Mouse (Mus musculus): ENCODE data around the gene Cd180.
A peak's percentile ranks its signal among the peaks of the same experiment; 100 is the strongest.
"Not testable (repeated sequence)": the region's sequence is repeated elsewhere in the genome, so short reads cannot be mapped to it uniquely, and the experiment has no call there.

Cd180 gene

DNA sequence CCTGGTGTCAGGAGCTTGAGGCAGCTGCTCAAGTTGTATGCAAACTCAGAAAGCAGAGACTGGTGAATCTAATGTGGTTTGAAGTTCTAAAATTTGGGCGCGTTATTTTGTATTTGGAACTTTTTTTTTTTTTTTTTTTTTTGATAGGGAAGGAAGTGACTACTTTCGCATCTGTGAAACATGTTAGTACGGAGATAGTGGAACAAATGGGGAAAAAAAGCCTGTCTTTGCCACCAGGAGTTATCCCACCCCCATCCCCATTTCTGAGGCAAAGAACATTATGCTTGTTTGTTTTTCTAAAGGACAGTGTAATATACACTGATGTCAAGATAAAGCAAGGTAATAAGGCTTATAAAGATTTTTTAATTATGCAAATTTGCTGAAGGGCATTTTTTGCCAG is 15.8 kb upstream of the Cd180 start:
- not testable (repeated sequence) for DNase-seq (ENCODE audit: low spot score in 2 of 2)

DNA sequence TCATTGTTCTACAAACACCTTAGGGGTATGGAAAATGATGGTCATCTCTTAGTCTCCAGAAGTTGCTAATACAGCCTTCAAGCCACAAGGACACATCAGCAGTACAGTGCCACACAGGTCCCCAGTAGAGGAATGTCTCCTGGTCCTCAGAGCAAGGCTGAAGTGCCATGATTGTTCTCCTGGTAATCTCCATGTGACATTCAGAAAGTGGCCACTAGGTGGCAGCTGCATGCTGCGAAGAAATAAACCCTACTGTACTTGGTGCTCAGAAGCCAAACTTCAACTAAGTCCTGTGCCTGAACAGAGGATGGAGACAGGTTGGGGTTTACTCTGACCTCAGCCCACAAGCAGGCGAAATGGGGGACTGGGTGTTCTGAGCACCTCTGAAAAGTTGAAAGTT is 14.9 kb upstream of the Cd180 start:
- DNase-seq (ENCODE audit: low spot score in 2 of 2): peak; percentile 71 to 82

DNA sequence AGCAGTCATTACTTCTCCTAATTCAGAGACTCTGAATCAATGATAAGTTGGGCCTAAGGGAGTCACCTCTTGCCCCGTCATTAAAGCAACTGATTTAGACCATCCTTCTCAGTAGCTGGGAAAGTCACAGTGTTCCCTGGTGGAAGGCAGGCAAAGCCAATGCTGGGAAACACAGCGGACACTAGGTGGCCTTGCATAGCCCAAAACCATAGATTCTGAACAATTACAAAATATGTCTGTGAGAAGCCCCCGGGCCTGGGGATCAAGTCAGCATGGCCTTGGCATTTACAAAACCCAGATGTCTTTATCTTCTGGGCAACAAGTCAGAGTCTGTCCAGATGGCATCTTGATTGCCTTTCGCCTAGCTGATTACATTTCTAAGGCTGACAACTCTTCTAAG is 8.5 kb upstream of the Cd180 start:
- DNase-seq (ENCODE audit: low spot score in 2 of 2): no peak

DNA sequence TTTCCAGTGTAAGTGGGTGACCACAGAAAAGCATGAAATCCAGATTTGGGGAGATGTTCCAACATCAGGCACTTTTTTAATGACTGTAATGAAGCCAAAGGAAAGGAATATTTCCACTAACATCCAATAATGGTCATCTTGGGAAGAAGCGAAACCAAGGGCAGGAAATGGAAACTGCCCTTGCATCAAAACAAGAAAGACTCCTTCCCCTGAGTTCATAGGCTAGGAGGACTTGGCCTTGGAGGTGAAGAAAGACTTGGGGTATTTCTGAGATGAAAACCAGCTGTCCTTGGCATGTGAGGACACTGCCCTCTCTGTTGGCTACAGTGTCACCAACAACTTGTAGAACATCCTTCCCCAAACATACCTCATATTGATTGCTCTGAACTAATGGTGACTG is 5.2 kb upstream of the Cd180 start:
- DNase-seq (ENCODE audit: low spot score in 2 of 2): no peak

DNA sequence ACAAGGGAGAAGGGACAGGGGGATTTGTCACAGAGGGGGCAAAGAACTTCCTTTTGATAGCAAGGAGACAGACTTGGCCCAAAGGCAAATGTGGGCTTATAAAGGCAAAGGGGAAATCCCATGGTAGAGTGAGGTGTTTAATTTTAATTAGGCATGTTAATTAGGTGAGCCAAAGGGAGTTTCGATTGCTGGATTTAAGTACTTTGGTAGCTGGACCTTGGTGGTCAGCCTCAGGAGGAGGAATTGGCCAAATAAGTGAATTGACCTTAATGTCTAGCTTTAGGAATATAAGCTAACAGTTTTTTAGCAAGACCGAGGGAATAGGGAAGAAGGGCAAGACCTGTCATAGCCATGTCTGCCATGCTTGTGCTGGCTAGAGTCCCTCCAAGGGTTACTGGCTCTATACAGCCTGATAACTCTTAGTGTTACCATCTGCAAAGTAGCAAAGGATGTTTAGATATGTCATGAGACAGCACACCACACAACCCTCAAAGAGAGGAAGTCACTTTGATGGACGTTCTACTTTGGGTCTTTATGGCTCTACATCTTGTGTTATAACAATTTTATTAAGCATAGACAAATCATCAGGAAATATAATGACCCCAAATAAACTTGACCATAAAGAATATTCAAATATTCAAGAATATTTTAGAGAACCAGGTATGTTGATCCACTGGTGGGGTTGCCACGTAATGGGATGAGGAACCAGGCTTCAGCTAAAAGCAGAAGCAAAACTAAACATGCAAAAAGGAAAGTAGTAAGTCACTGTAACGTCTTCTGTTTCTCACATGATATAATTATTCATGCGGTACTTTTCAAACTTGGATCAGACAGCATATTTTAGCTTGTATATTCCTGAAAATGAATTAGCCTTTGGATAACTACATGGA is 3.9 kb upstream of the Cd180 start:
- DNase-seq (ENCODE audit: low spot score in 2 of 2): no peak

DNA sequence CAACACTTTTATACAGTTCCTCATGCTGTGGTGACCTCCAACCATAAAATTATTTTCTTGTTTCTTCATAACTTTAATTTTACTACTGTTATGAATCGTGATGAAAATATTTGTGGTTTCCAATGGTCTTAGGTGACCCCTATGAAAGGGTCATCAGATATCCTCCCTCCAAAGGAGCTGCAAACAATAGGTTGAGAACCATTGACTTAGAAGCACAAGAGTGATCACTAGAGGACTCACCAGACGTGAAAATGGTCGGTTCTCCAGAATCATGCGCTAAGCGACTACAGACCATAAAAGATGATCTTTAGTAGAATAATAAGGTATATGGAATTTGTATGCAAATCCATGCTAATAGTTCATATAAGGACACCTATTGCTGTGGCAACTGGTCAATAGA is 3.2 kb upstream of the Cd180 start:
- DNase-seq (ENCODE audit: low spot score in 2 of 2): no peak

DNA sequence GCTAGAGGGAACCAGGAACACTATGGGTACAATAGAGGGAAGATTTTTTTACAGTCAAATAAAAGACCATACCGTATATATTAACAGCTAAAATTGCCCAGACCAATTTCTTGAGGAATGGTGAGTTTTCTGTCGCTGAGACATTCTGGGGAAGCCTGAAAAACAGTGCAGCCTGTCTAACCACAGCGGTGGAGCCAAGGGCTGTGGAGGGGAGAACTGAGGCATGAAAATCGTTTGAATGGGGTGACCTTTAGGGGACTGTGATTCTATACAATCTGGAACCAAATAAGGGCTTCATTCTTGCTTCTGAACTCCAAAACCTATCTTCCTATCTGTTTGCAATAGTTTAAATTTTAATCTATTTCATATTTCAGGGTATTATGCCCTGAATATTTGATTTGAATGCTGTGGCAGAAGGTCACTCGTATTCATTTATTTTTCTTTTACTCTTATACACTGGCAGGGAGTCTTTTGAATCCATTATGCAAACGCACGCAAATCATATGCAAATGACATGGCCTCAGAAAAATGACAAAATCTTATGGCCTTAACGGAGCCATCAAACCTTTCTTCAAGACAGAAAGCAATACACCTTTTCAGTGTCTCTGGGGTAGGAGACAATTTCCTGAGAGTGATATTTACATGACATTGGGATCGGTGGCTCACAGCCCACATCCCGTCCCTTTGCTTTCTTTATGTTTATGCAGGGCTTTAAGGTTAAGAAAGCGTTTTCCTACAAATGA is 1.8 kb upstream of the Cd180 start:
- DNase-seq (ENCODE audit: low spot score in 2 of 2): no peak

DNA sequence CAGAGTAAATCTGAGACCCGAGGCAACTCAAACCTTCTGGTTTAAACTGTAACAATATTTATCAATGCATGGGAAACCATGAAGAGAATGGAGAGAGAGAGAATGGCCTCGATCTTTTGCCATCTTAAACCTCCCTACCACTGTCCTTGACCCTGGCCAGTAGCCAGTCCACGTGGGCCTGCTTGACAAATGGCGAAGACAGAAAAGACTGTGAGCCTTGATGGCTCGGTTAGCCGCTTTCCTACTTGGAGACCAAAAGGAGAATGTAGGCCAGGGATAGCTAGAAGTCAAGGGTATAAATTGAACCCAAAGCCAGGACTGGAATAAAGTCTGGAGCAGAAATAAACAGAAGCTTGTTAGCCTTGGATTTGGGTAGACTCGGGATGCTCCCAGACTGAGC is 796 bp downstream of the Cd180 start:
- DNase-seq (ENCODE audit: low spot score in 2 of 2): no peak

DNA sequence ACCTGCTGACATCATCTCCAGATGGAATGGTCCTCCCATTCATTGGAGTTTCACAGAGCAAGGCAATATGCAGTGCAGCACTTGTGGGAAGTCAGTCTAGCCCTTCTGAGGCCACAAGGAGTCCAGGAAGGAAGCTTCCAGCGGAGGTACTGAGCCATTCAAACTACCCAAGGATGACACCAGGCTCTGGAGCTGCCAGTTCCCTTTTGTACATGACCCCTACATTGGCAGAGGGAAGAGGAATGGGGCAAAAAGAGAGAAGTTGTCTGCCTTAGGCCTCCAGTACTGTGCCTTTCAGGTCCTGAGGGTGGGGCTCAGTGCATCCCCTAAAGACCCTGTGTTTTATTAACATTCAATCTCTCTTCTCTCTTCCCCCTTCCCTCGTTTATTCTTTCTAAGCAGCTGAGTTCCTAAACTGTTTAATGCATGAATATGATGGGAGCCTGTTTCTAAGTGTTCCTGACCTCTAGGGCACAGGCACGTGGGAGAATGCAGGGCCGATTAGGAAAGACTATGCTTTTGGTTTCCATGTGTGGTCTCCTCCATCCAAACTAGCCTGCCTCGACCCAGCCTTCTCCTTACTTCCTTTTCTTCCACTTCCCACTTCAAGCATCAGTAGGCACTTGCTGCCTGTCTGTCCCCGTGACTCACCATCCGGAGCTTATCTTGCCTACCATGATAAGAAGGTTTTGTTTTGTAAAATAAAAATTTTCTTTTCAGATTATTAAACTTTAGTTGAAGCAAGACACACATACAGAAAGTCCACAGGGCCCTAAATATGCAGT is 2.0 kb downstream of the Cd180 start:
- DNase-seq (ENCODE audit: low spot score in 2 of 2): no peak

DNA sequence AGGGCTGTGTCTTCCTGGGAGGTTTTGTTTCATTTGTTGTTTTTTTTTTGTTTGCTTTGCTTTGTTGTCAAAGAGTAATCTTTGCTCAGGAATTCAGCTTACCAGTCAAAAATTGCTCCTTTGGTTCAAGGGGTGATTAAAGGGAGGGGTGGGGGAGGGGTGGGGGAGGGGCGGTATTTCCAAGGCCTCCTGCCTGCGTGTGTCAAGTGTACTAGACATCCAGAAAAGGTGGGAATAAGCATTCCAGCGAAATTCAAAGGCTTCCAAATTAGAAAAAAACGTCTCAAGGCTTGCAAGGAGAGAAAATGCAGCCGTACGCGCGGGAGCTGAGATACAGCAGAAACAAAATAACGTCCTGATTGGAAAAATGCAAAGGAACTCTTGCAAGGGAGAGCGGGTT is 5.0 kb downstream of the Cd180 start:
- no peak for DNase-seq (ENCODE audit: low spot score in 2 of 2)

DNA sequence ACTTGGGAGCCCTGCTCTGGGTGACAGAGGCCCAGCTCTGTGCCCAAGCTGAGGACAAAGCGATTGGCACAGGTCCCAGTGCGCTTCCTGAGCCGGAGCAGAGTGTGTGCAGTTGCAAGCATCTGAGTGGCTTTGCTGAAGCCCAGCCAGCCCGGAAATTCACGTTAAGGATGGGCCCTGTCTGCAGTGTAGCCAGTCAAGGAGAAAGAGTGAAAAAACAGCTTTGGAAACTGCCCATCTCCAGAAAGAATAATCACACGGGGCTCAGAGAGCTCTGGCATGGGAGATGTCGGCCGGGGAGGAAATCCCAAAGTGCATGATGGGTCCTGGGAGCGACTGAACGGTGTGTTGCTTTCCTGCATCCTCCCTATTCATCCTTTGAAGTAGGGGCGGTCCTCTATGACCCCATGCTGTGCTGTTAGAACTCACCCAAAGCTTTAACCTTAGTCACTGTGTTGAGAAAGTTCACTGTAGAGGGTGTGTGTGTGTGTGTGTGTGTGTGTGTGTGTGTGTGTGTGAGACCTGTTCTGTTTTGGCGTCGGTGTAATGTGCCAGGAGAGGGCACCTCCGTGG is 5.5 kb downstream of the Cd180 start:
- DNase-seq (ENCODE audit: low spot score in 2 of 2): peak; percentile 29 to 37

DNA sequence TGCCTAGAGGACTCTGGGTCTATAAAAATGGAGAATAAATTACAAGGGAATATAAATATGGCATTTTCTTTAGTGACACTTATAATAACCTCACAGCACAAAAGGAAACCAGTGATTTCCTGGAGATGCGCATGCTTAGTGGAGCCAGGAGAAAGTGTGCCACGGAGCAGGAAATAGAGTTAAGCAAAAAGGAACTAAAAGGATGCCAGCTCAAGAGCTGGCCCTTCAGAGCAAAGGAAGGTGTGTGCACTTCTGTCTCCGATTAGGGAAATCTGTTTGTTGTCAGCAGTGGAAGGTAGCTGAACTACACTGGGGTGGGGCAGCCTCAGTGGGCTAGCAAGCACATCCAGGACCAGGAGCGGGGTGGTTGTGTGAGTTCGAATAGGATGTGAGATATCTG is 6.8 kb downstream of the Cd180 start:
- DNase-seq (ENCODE audit: low spot score in 2 of 2): no peak

DNA sequence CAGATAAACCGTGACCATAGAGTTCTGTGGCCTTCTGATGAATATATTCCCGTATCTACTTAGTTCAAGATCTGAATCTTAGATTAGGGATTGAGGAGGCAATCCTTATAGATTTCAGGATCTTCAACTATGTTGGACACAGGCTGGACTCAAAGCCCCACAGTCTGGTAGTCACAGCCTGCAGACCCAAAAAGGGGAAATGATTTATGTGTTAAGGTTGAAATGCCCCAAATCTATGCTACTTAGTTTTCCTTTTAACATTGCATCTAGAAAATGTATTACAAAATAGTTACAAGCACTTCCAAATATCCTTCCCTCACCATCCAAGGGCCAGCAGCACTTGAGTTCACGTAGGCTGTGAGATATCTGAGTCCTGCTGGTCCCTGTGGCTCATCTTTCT is 7.4 kb downstream of the Cd180 start:
- DNase-seq (ENCODE audit: low spot score in 2 of 2): no peak

DNA sequence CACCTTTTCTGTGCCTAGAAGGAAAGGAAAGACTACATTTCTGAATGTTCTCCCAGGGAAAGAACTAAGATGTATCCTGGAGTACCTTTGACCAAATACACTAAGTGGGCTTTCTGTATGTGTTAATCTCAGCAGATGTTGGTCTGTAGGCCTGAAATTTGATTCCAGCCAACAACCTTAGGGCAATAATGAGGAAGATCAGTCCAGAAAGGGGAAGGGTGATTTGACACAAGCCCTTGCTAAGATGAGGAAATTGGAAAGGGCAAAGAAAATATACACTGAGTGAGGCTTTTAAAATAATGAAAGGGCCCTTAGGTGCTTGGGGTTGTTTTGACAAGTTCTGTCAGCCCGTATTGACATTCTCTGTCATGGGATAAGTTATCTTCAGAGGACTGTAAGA is 23.6 kb downstream of the Cd180 start:
- DNase-seq (ENCODE audit: low spot score in 2 of 2): no peak

DNA sequence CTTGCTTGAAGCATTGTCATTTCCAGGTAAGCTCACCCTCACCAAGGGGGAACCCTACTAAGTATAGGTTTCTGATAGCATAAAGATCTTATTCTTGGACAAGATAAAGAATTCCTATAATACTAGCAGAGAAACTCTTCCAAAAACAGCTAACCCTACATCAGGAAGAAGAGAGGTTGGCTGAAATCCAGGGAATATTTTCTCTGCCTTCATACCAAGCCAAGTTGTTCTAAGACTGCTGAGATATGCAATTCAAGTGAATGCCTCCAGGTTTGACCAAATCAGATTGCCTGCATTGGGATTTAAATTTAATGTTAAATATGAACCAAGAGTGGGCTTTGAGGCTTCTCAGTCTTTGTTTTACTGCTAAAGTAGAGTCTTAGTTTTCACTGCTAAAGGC is 32.1 kb downstream of the Cd180 start:
- DNase-seq (ENCODE audit: low spot score in 2 of 2): no peak

DNA sequence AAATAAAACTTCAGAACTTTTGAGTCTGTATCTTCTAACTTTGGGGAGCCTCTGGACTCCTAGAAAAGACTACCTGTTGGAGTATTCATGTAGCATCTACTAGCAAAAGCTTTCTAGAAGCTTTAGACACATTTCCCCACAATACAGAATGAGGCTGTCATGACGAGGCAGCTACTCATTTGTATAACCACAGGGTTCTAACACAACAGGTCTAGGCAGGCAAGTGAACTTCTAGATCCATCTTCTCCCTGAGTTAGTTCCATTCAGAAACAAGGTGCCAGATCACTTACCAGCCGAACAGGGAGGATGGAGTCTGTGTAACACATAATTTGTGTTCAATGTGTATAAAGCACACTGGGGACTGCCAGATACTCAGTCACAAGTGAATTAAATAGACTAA is 32.5 kb downstream of the Cd180 start:
- no peak for DNase-seq (ENCODE audit: low spot score in 2 of 2)

DNA sequence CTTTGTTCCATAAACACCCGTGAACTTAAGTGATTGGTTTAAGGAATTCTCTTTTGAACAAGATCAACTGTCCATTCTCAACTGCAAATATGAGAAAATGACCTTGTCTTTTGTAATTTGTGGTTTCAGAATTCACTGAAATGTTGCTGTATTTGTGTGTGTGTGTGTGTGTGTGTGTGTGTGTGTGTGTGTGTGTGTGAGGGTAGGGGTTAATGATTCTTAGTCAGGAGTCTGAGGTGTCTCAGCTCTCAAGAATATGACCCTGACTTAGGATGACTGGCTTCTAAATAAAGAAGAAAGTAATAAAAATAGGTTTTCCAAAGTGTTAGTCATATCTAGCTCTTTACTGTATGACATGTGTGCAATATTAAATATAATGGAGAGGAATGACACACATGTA is 33.5 kb downstream of the Cd180 start:
- DNase-seq (ENCODE audit: low spot score in 2 of 2): no peak

DNA sequence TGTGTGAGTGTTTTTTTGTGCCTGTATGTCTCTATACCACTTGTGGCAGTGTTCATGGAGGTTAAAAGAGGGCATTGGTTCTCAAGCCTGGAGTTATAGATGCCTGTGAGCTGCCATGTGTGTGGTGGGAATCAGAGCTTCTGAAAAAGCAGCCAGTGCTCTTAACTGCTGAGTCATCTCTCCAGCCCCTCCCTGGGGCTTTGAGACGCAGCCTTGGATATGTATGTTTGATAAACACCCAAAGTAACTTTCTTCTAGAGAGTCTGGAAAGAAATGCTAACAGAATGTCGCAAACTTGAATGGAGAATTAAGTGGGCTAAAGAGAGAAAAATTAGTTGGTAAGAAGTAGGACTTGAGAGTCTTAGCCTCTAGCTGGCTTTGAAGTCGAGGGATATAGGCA is 34.7 kb downstream of the Cd180 start:
- no peak for DNase-seq (ENCODE audit: low spot score in 2 of 2)

DNA sequence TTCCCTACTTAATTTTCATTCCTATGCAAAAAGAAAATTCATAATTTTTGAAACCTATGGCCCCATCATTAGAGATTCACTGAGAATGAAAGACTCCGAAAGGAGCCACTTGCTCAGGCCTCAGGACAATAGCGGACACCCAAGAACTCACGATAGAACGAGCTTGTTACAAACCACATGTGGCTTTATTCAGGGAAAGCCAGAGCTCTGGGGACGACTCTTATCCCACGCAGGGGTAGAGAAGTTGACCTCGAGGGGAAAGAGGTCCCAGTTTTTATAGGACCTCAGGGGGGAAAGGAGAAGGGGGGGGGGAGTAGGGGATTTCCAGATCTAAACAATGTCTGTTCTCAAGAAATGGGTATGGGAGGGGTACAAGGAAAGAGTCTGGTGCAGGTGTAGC is 35.6 kb downstream of the Cd180 start:
- not testable (repeated sequence) for DNase-seq (ENCODE audit: low spot score in 2 of 2)

DNA sequence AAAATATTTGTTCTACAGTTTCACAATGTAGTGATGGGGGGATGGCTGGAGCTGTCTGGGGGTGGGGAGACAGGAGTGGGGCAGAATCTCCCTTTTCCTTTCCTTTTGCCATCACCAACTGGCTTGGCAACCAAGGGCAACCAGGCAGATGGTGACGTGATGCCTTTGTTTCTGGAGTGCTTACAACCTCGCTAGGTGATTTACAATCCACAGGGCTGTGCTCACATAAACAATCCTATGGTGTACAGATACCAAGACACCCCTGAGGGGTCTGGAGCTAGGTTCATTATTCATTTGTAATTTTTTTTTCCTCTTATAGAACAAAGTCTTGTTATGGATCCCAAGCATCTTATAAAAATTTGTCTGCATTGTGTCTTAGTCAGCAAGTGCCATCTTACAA is 39.7 kb downstream of the Cd180 start:
- DNase-seq (ENCODE audit: low spot score in 2 of 2): no peak

DNA sequence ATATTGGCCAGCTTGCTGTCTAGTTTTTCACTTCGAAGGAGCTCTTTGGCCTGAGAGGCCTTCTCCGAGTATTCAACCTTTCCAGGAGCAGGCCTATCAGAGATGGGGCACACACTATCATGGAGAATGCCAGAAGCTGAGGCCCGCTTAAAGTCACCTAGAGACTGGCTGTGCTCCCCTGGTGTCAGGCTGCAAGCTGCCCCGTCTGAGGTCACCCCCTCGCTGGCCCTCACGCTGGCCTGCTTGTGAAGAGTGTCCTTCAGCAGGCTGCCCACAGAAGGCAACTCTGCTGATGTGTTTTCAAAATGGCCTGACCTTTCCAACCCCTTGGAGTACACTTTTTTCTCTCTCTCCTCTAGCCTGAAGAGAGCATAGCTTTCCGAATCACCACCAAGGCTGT is 44.5 kb downstream of the Cd180 start:
- DNase-seq (ENCODE audit: low spot score in 2 of 2): no peak

Data from frontal cortex, postnatal 25 days (tissue).